Mouse (Mus musculus) granulocyte monocyte progenitor cell, adult 5-6 weeks (primary cell): ENCODE data around the gene Ntn1. TPM values are rescaled to one million over a fixed set of nuclear protein-coding genes. Genes with fewer than 3 reads are reported as not detected.

ENCODE experiments used
- ATAC-seq: replicated peaks from 2 replicates; pipeline ENCODE4 v1.8.0; 2016; ENCODE audit warnings: mild to moderate bottlenecking, moderate TSS enrichment, inconsistent platforms; ENCODE audit not compliant: poor library complexity, severe bottlenecking
- total RNA-seq, 2 experiments: library from RNA; stranded (forward) in 1 of 2; stranded (reverse) in 1 of 2; fragments of 200-712, 200-1000 nt in 1 of 2; fragments of >200 nt in 1 of 2; fragmentation: Nextera tagmentation in 1 of 2; gene quantifications; 2 replicates each; pipeline ENCODE4 v1.2.3; 2014 to 2017

Ntn1 gene
- total RNA-seq, 2 experiments from 2014 or later: not detected

- no peak for ATAC-seq
Observed at GRCm38 (mm10) chr11:68285754-68286141, 114.9 kb downstream of the Ntn1 start.

GRCm38 (mm10) chr11:68280001-68280510, 120.6 kb downstream of the Ntn1 start:
- no peak for ATAC-seq

GRCm38 (mm10) chr11:68276945-68277344, 123.7 kb downstream of the Ntn1 start:
- no peak for ATAC-seq

GRCm38 (mm10) chr11:68274331-68274811, 126.3 kb downstream of the Ntn1 start:
- ATAC-seq: no peak

- no peak for ATAC-seq
Observed at GRCm38 (mm10) chr11:68273855-68274254, 126.8 kb downstream of the Ntn1 start.

- no peak for ATAC-seq
Observed at GRCm38 (mm10) chr11:68270730-68271467, 129.7 kb downstream of the Ntn1 start.

- no peak for ATAC-seq
Observed at GRCm38 (mm10) chr11:68264276-68264675, 136.3 kb downstream of the Ntn1 start.

- no peak for ATAC-seq
Observed at GRCm38 (mm10) chr11:68263100-68263499, 137.5 kb downstream of the Ntn1 start.

- ATAC-seq: no peak
Observed at GRCm38 (mm10) chr11:68261162-68261892, 139.3 kb downstream of the Ntn1 start.

- ATAC-seq: no peak
Observed at GRCm38 (mm10) chr11:68260399-68260798, 140.2 kb downstream of the Ntn1 start.

GRCm38 (mm10) chr11:68258498-68258897, 142.1 kb downstream of the Ntn1 start:
- no peak for ATAC-seq

GRCm38 (mm10) chr11:68253531-68253930, 147.1 kb downstream of the Ntn1 start:
- ATAC-seq: 0 out of 2 replicates have a peak, but pooled peaks have one; percentile 20

GRCm38 (mm10) chr11:68250106-68250505, 150.5 kb downstream of the Ntn1 start:
- no peak for ATAC-seq

- ATAC-seq: no peak
Observed at GRCm38 (mm10) chr11:68247897-68248296, 152.7 kb downstream of the Ntn1 start.

GRCm38 (mm10) chr11:68244992-68245261, 155.7 kb downstream of the Ntn1 start:
- ATAC-seq: no peak

- ATAC-seq: no peak
Observed at GRCm38 (mm10) chr11:68244254-68244991, 156.2 kb downstream of the Ntn1 start.

- ATAC-seq: no peak
Observed at GRCm38 (mm10) chr11:68239756-68240155, 160.9 kb downstream of the Ntn1 start.

- no peak for ATAC-seq
Observed at GRCm38 (mm10) chr11:68233469-68233965, 167.1 kb downstream of the Ntn1 start.

- no peak for ATAC-seq
Observed at GRCm38 (mm10) chr11:68231558-68231957, 169.1 kb downstream of the Ntn1 start.

GRCm38 (mm10) chr11:68228941-68229665, 171.5 kb downstream of the Ntn1 start:
- ATAC-seq: no peak
